Mouse (Mus musculus) stomach, embryonic 15.5 days (tissue): ENCODE measurements around the gene Exosc9. TPM values are rescaled to one million over a fixed set of nuclear protein-coding genes. Genes with fewer than 3 reads are reported as not detected.

ENCODE experiments used
- ATAC-seq: fragments of 200-750 bp; cut with Nextera tagmentation; 2 replicates; pipeline ENCODE4 v1.8.0; 2017; ENCODE audit warnings: low read depth, moderate number of reproducible peaks, moderate TSS enrichment; ENCODE audit not compliant: insufficient read depth, low FRiP score
- H3K27ac ChIP-seq: fragments of 300-500 bp; sonication (generic); 2 replicates; pipeline ENCODE4 v1.5.1; 2015; ENCODE audit warnings: mild to moderate bottlenecking, inconsistent platforms
- H3K27me3 ChIP-seq: fragments of 300-500 bp; sonication (generic); replicated peaks from 2 replicates; pipeline ENCODE4 v1.6.1; 2015; ENCODE audit warnings: inconsistent platforms
- H3K36me3 ChIP-seq: fragments of 300-500 bp; sonication (generic); 2 replicates; pipeline ENCODE4 v1.6.1; 2015; ENCODE audit warnings: inconsistent platforms
- H3K4me1 ChIP-seq: fragments of 300-500 bp; sonication (generic); 2 replicates; pipeline ENCODE4 v1.6.1; 2015; ENCODE audit warnings: inconsistent platforms
- H3K4me2 ChIP-seq: fragments of 300-500 bp; sonication (generic); 2 replicates; pipeline ENCODE4 v1.6.1; 2015; ENCODE audit warnings: mild to moderate bottlenecking, inconsistent platforms
- H3K4me3 ChIP-seq: fragments of 300-500 bp; sonication (generic); replicated peaks from 2 replicates; pipeline ENCODE4 v1.5.1; 2015; ENCODE audit warnings: inconsistent platforms
- H3K9ac ChIP-seq: fragments of 300-500 bp; sonication (generic); 2 replicates; pipeline ENCODE4 v1.6.1; 2015; ENCODE audit warnings: inconsistent platforms
- H3K9me3 ChIP-seq: fragments of 300-500 bp; sonication (generic); 2 replicates; pipeline ENCODE4 v1.6.1; 2016; ENCODE audit warnings: inconsistent platforms
- WGBS: fragments of 180-500 bp; shearing (Covaris S2); methylation state at CpG from one replicate; pipeline ENCODE4 v1.1.7; 2015; 5-methylcytosine and 5-hydroxymethylcytosine counted together
- polyA plus RNA-seq: library from polyadenylated mRNA; unstranded; fragments of >200 nt; fragmentation: Nextera tagmentation; extraction: Ambion mirVana; gene quantifications from 2 replicates; pipeline ENCODE4 v1.2.1, GENCODE M21; 2015

The Exosc9 gene
- polyA plus RNA-seq = 51.7 and 64.3 TPM in 2 replicates

GRCm38 (mm10) chr3:36552406-36553047 is at the start of gene Exosc9:
TSS of gene Exosc9 (plus strand) at chr3:36552606.
- Histone ChIP-seq H3K36me3 (peaks cover 18% of the 10 kb centered on the region), H3K9ac (peak within 1 kb of the TSS; percentile 58), H3K4me2 (peak within 1 kb of the TSS; percentile 92), H3K27ac (peak within 1 kb of the TSS; percentile 40; the same call in 1 of the 2 replicates), H3K4me1 (0 out of 2 replicates have a peak, but pooled peaks cover 7% of the 10 kb centered on the region), H3K9me3 (no peaks in the 10 kb centered on the region), H3K27me3 (no peaks in the 10 kb centered on the region), H3K4me3 (peak within 1 kb of the TSS; percentile 85)
- peak; percentile 93 for ATAC-seq
- under 1% methylated on average over 39 of the region's 39 CpGs for WGBS

- 78% methylated on average over 8 of the region's 8 CpGs for WGBS
- Histone ChIP-seq H3K27me3 (no peaks in the 10 kb centered on the region), H3K4me3 (no peak overlapping the region), H3K36me3 (no peaks in the 10 kb centered on the region), H3K4me1 (no peaks in the 10 kb centered on the region), H3K9me3 (no peaks in the 10 kb centered on the region), H3K9ac (no peak overlapping the region), H3K27ac (no peak overlapping the region), H3K4me2 (no peak overlapping the region)
- ATAC-seq = no peak
Observed at GRCm38 (mm10) chr3:36505306-36505705, 47.1 kb upstream of the Exosc9 start.

DNA sequence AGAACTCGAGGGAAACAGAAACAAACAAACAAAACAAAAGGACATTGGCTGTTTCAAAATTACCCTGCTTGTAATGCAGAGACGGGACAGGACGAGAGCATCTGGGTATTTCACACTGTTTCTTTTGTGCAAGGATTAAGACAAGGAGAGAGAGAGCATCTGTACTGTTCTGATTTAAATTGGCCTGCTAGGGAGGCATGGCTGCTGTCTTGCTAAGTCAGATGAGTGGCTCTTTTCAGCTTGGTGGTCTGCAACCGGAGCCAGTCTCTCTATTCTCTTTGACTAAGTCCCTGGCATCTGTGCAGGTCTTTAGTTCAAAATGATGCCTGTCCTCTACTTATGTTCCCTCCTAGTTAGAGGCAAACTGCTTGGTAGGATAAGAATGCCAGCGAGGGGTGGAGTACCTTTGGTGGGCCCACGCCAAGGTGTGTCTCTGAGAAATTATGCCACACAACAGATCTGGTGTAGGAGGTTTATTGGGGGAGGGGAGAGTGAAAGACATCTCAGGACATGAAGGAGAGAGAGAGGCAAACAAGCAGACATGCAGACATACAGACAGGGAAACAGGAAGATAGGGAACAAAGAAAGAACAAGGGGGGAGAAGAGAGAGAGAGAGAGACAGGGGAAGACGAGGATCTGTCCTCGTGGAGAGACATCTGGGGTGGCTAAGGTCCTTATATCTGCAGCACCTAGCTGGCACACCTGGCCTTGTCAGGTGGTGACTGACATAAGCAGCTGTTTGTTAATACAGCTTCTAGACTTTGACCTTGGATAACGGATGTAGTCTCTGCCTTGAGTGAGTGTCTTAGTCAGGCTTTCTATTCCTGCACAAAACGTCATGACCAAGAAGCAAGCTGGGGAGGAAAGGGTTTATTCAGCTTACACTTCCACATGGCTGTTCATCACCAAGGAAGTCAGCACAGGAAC is 46.3 kb upstream of the Exosc9 start:
- no peak for ATAC-seq
- no peak overlapping the region for H3K27ac ChIP-seq

GRCm38 (mm10) chr3:36511491-36511890 is 40.9 kb upstream of the Exosc9 start:
- Histone ChIP-seq H3K9me3 (no peaks in the 10 kb centered on the region), H3K4me1 (no peaks in the 10 kb centered on the region), H3K27ac (no peak overlapping the region), H3K9ac (no peak overlapping the region), H3K4me3 (no peak overlapping the region), H3K4me2 (no peak overlapping the region), H3K36me3 (no peaks in the 10 kb centered on the region), H3K27me3 (no peaks in the 10 kb centered on the region)
- 71% methylated on average over 6 of the region's 6 CpGs for WGBS
- ATAC-seq = no peak

More for the DNA sequence above, 46.3 kb upstream of the Exosc9 start:
- 72% methylated on average over 10 of the region's 10 CpGs for WGBS
- no peak overlapping the region for H3K4me2 ChIP-seq
- no peak overlapping the region for H3K4me3 ChIP-seq
- H3K27me3 ChIP-seq = no peaks in the 10 kb centered on the region
- no peaks in the 10 kb centered on the region for H3K9me3 ChIP-seq
- H3K36me3 ChIP-seq = no peaks in the 10 kb centered on the region
- no peaks in the 10 kb centered on the region for H3K4me1 ChIP-seq
- H3K9ac ChIP-seq = no peak overlapping the region

GRCm38 (mm10) chr3:36516196-36516595 is 36.2 kb upstream of the Exosc9 start:
- no peaks in the 10 kb centered on the region for H3K4me1 ChIP-seq
- WGBS = 85% methylated on average over 9 of the region's 9 CpGs
- no peak for ATAC-seq
- H3K9ac ChIP-seq = no peak overlapping the region
- H3K4me2 ChIP-seq = no peak overlapping the region
- H3K36me3 ChIP-seq = no peaks in the 10 kb centered on the region
- H3K4me3 ChIP-seq = no peak overlapping the region
- H3K27ac ChIP-seq = no peak overlapping the region
- H3K27me3 ChIP-seq = peaks cover 12% of the 10 kb centered on the region
- no peaks in the 10 kb centered on the region for H3K9me3 ChIP-seq

- peak; percentile 43; the same call in 1 of the 2 replicates for ATAC-seq
- Histone ChIP-seq H3K9me3 (no peaks in the 10 kb centered on the region), H3K4me2 (peak within 1 kb of the TSS; percentile 89), H3K4me3 (peak within 1 kb of the TSS; percentile 42), H3K4me1 (no peaks in the 10 kb centered on the region), H3K36me3 (no peaks in the 10 kb centered on the region), H3K27ac (no peak within 1 kb of the TSS), H3K9ac (no peak within 1 kb of the TSS), H3K27me3 (peaks cover 19% of the 10 kb centered on the region)
- whole genome bisulfite sequencing = 1% methylated on average over 49 of the region's 51 CpGs
Observed at GRCm38 (mm10) chr3:36521073-36522060, 31.0 kb upstream of the Exosc9 start, which contains the start of gene Gm11549. TSS of gene Gm11549 (minus strand) at chr3:36521813.

- Histone ChIP-seq H3K9ac (no peak overlapping the region), H3K27ac (no peak overlapping the region), H3K9me3 (no peaks in the 10 kb centered on the region), H3K4me3 (no peak overlapping the region), H3K27me3 (peaks cover 19% of the 10 kb centered on the region), H3K4me2 (no peak overlapping the region), H3K4me1 (no peaks in the 10 kb centered on the region), H3K36me3 (no peaks in the 10 kb centered on the region)
- ATAC-seq = no peak
- WGBS = 18% methylated on average over 4 of the region's 4 CpGs
Observed at GRCm38 (mm10) chr3:36522137-36522536, 30.3 kb upstream of the Exosc9 start.

- H3K4me2 ChIP-seq = no peak overlapping the region
- 63% methylated on average over 3 of the region's 3 CpGs for WGBS
- no peaks in the 10 kb centered on the region for H3K9me3 ChIP-seq
- no peak overlapping the region for H3K4me3 ChIP-seq
- H3K36me3 ChIP-seq = no peaks in the 10 kb centered on the region
- ATAC-seq = no peak
- H3K27ac ChIP-seq = no peak overlapping the region
- H3K4me1 ChIP-seq = no peaks in the 10 kb centered on the region
- peaks cover 19% of the 10 kb centered on the region for H3K27me3 ChIP-seq
- H3K9ac ChIP-seq = no peak overlapping the region
Observed at GRCm38 (mm10) chr3:36524466-36524865, 27.9 kb upstream of the Exosc9 start.

DNA sequence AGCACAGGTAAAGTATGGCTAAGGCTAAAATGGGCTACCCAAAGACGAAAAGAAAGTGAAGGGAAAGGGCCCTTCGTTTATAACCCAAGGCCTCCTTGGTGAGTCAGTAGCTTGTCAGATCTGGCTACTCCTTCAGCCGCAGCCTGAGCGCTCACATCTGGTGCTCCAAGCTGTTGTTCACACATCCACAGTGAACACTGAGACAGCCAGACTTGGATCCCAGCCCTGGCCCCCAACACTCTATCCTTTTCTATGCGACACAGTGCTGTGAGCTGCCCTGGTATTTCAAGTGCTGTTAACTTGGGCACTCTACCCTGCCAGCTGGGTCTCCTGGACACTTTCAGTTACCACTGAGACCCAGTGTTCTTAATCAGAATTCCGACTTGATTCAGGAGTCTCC is 22.1 kb upstream of the Exosc9 start:
- ATAC-seq = no peak

GRCm38 (mm10) chr3:36530781-36531180 is 21.6 kb upstream of the Exosc9 start:
- H3K9me3 ChIP-seq = no peaks in the 10 kb centered on the region
- H3K36me3 ChIP-seq = no peaks in the 10 kb centered on the region
- no peak for ATAC-seq
- H3K27ac ChIP-seq = no peak overlapping the region
- no peak overlapping the region for H3K9ac ChIP-seq
- H3K4me2 ChIP-seq = no peak overlapping the region
- WGBS = 80% methylated on average over 5 of the region's 5 CpGs
- H3K4me1 ChIP-seq = 0 out of 2 replicates have a peak, but pooled peaks cover 6% of the 10 kb centered on the region
- H3K4me3 ChIP-seq = no peak overlapping the region
- no peaks in the 10 kb centered on the region for H3K27me3 ChIP-seq

More for the DNA sequence above, 22.1 kb upstream of the Exosc9 start:
- no peak overlapping the region for H3K27ac ChIP-seq
- H3K4me3 ChIP-seq = no peak overlapping the region
- 0 out of 2 replicates have a peak, but pooled peaks cover 6% of the 10 kb centered on the region for H3K4me1 ChIP-seq
- no peak overlapping the region for H3K9ac ChIP-seq
- no peaks in the 10 kb centered on the region for H3K36me3 ChIP-seq
- 76% methylated on average over 6 of the region's 6 CpGs for WGBS
- H3K4me2 ChIP-seq = no peak overlapping the region
- H3K27me3 ChIP-seq = no peaks in the 10 kb centered on the region
- no peaks in the 10 kb centered on the region for H3K9me3 ChIP-seq

GRCm38 (mm10) chr3:36531242-36531641 is 21.2 kb upstream of the Exosc9 start:
- Histone ChIP-seq H3K27ac (no peak overlapping the region), H3K4me3 (no peak overlapping the region), H3K27me3 (no peaks in the 10 kb centered on the region), H3K9me3 (no peaks in the 10 kb centered on the region), H3K36me3 (no peaks in the 10 kb centered on the region), H3K9ac (no peak overlapping the region), H3K4me2 (peak overlapping the region; percentile 58; the same call in 1 of the 2 replicates), H3K4me1 (0 out of 2 replicates have a peak, but pooled peaks cover 6% of the 10 kb centered on the region)
- 40% methylated on average over 2 of the region's 2 CpGs for WGBS
- ATAC-seq = no peak
